Mouse (Mus musculus) liver, postnatal 0 days (tissue): Measurements from ENCODE around the gene Slc30a1.

ENCODE experiments used
- CTCF ChIP-seq: sonication (generic); IDR thresholded peaks from 2 replicates; pipeline ENCODE4 v1.5.1; 2016; ENCODE audit warnings: antibody characterized with exemption, low read depth
- EP300 ChIP-seq: IDR thresholded peaks from 2 replicates; pipeline ENCODE4 v1.6.1; 2016; ENCODE audit warnings: antibody characterized with exemption, low read depth, mild to moderate bottlenecking

DNA sequence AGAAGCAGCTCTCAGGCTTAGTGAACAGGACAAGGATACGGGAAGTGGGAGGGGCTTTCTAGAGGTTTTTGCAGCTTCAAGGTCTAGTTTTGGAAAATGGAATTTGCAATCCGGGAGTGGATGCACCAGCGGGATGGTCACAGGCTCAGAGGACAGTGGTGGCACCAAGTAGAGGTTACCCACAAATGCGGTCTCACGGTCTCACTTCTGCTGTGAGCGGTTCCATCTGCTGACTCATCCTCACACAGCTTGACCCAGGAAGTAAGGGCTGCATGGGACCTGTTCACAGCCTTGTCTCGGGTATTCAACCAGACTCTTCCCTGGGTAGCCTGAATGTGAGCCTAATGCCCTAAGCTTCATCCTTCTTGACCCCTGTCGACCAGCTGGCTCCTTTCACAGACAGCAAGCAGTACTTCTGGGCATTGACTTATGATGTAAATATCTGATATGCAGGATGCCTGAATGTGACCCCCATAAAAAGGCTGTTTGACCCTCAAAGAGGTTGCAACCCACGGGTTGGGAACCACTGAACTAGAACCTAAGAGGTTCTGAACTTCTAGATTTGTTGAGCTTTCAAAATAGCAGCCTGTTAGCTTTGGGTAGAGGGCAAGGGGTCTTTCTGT, 30.8 kb upstream of the Slc30a1 start:
- TF ChIP-seq EP300 (no peak), CTCF (no peak)
